Mouse (Mus musculus) intestine, postnatal 0 days (tissue): ENCODE data around the gene Kctd18. TPM values are rescaled to one million over a fixed set of nuclear protein-coding genes. Genes with fewer than 3 reads are reported as not detected.
"Not testable (repeated sequence)": the region's sequence is repeated elsewhere in the genome, so short reads cannot be mapped to it uniquely, and the experiment has no call there.

Experiments
- ATAC-seq: fragments of 200-750 bp; cut with Nextera tagmentation; 2 replicates; pipeline ENCODE4 v1.8.0; 2017; ENCODE audit warnings: mild to moderate bottlenecking, moderate TSS enrichment, moderate library complexity
- H3K27ac ChIP-seq: fragments of 300-500 bp; sonication (generic); 2 replicates; pipeline ENCODE4 v1.5.1; 2014; ENCODE audit warnings: mild to moderate bottlenecking, low read depth, low read length, moderate library complexity
- H3K27me3 ChIP-seq: fragments of 300-500 bp; sonication (generic); replicated peaks from 2 replicates; pipeline ENCODE4 v1.6.1; 2014; ENCODE audit warnings: low read length, mixed read lengths; ENCODE audit not compliant: control insufficient read depth, insufficient read depth
- H3K36me3 ChIP-seq: fragments of 300-500 bp; sonication (generic); 2 replicates; pipeline ENCODE4 v1.6.1; 2014; ENCODE audit warnings: mild to moderate bottlenecking, moderate library complexity; ENCODE audit not compliant: control insufficient read depth, insufficient read depth
- H3K4me1 ChIP-seq: fragments of 300-500 bp; sonication (generic); replicated peaks from 2 replicates; pipeline ENCODE4 v1.6.1; 2014; ENCODE audit warnings: antibody characterized with exemption, low read length, mixed read lengths; ENCODE audit not compliant: control insufficient read depth, insufficient read depth
- H3K4me2 ChIP-seq: fragments of 300-500 bp; sonication (generic); replicated peaks from 2 replicates; pipeline ENCODE4 v1.6.1; 2014; ENCODE audit warnings: low read depth, mild to moderate bottlenecking, moderate library complexity
- H3K4me3 ChIP-seq: fragments of 300-500 bp; sonication (generic); 2 replicates; pipeline ENCODE4 v1.5.1; 2014; ENCODE audit warnings: low read depth, low read length
- H3K9ac ChIP-seq: fragments of 300-500 bp; sonication (generic); 2 replicates; pipeline ENCODE4 v1.6.1; 2014; ENCODE audit warnings: mild to moderate bottlenecking, low read depth, low read length
- H3K9me3 ChIP-seq: fragments of 300-500 bp; sonication (generic); 2 replicates; pipeline ENCODE4 v1.6.1; 2016; ENCODE audit warnings: mixed run types; ENCODE audit not compliant: control insufficient read depth
- CTCF ChIP-seq: sonication (generic); IDR thresholded peaks from 2 replicates; pipeline ENCODE4 v1.5.1; 2016; ENCODE audit warnings: low read depth, mild to moderate bottlenecking, control low read depth, antibody characterized with exemption, moderate library complexity
- WGBS: fragments of 180-500 bp; shearing (Covaris S2); extraction: QIAGEN DNeasy Blood & Tissue Kit; methylation state at CpG from one replicate; pipeline ENCODE4 v1.1.7; 2014; 5-methylcytosine and 5-hydroxymethylcytosine counted together
- polyA plus RNA-seq: library from polyadenylated mRNA; unstranded; fragments of >200 nt; fragmentation: Nextera tagmentation; extraction: Ambion mirVana; gene quantifications from 2 replicates; pipeline ENCODE4 v1.2.1, GENCODE M21; 2015

Gene Kctd18
- polyA plus RNA-seq, 1 experiment from 2014 or later = 6.5 TPM

DNA sequence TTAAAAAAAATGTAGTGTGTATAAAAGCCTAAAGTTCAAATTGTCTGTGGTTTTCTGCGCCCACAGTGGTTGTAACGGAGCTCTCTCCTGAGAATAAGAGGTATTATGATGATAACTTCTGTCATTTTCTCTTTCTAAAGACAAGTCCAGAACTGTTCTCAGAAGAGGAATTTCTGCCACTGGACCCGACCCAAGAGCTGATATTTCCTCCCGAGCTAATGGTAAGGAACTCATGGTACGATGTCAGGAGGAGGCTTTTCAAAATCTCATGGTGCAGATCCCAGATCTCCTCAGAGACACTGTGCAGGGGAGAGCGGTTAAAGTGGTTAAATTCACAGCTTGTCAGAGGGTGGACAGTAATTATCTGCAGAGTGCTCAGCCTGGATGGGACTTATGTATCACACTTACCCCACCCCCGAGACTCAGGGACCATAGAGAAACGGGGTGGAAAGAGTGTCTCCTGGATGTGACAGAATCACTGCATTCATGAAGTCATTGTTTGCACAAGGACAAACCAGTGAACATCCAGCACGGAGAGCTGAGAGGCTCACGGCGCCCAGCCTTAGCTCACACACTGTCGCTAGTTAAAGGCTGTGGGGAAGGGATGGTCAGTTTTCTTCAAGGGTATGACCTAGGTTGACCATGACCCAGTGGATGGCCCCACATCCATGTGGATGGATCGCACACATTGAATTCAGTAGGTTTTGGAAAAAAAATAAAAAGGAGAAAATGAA is 37.5 kb upstream of the Kctd18 start:
- Histone ChIP-seq H3K4me1 (no peaks in the 10 kb centered on the region), H3K27me3 (no peaks in the 10 kb centered on the region), H3K4me2 (no peak overlapping the region), H3K4me3 (no peak overlapping the region), H3K9me3 (no peaks in the 10 kb centered on the region), H3K36me3 (no peaks in the 10 kb centered on the region), H3K9ac (no peak overlapping the region), H3K27ac (no peak overlapping the region)
- ATAC-seq = no peak
- TF ChIP-seq CTCF = no peak
- 69% methylated on average over 13 of the region's 13 CpGs for WGBS

GRCm38 (mm10) chr1:58055598-58055997 is 36.8 kb upstream of the Kctd18 start:
- Histone ChIP-seq H3K4me3 (no peak overlapping the region), H3K36me3 (no peaks in the 10 kb centered on the region), H3K9me3 (no peaks in the 10 kb centered on the region), H3K27me3 (no peaks in the 10 kb centered on the region), H3K4me2 (no peak overlapping the region), H3K27ac (no peak overlapping the region), H3K9ac (no peak overlapping the region), H3K4me1 (no peaks in the 10 kb centered on the region)
- ATAC-seq = no peak
- TF ChIP-seq CTCF = no peak
- WGBS = 89% methylated on average over 11 of the region's 11 CpGs

- no peak for TF ChIP-seq CTCF
- no peak overlapping the region for H3K9ac ChIP-seq
- no peak for ATAC-seq
- no peaks in the 10 kb centered on the region for H3K27me3 ChIP-seq
- H3K9me3 ChIP-seq = no peaks in the 10 kb centered on the region
- H3K27ac ChIP-seq = no peak overlapping the region
- H3K4me1 ChIP-seq = no peaks in the 10 kb centered on the region
- H3K36me3 ChIP-seq = no peaks in the 10 kb centered on the region
- H3K4me3 ChIP-seq = no peak overlapping the region
- 88% methylated on average over 5 of the region's 5 CpGs for WGBS
- no peak overlapping the region for H3K4me2 ChIP-seq
Observed at GRCm38 (mm10) chr1:58049126-58049525, 30.4 kb upstream of the Kctd18 start.

GRCm38 (mm10) chr1:58046721-58047290 is 28.1 kb upstream of the Kctd18 start:
- H3K27ac ChIP-seq = no peak overlapping the region
- no peak overlapping the region for H3K4me2 ChIP-seq
- no peaks in the 10 kb centered on the region for H3K4me1 ChIP-seq
- no peak overlapping the region for H3K9ac ChIP-seq
- H3K4me3 ChIP-seq = no peak overlapping the region
- 70% methylated on average over 3 of the region's 3 CpGs for WGBS
- no peaks in the 10 kb centered on the region for H3K27me3 ChIP-seq
- no peaks in the 10 kb centered on the region for H3K36me3 ChIP-seq
- no peak for ATAC-seq
- TF ChIP-seq CTCF = no peak
- no peaks in the 10 kb centered on the region for H3K9me3 ChIP-seq

GRCm38 (mm10) chr1:58045546-58045945 is 26.8 kb upstream of the Kctd18 start:
- ATAC-seq = no peak
- Histone ChIP-seq H3K9me3 (no peaks in the 10 kb centered on the region), H3K27me3 (no peaks in the 10 kb centered on the region), H3K4me2 (no peak overlapping the region), H3K36me3 (no peaks in the 10 kb centered on the region), H3K4me3 (no peak overlapping the region), H3K9ac (no peak overlapping the region), H3K27ac (no peak overlapping the region), H3K4me1 (no peaks in the 10 kb centered on the region)
- 75% methylated on average over 5 of the region's 5 CpGs for WGBS
- no peak for TF ChIP-seq CTCF

DNA sequence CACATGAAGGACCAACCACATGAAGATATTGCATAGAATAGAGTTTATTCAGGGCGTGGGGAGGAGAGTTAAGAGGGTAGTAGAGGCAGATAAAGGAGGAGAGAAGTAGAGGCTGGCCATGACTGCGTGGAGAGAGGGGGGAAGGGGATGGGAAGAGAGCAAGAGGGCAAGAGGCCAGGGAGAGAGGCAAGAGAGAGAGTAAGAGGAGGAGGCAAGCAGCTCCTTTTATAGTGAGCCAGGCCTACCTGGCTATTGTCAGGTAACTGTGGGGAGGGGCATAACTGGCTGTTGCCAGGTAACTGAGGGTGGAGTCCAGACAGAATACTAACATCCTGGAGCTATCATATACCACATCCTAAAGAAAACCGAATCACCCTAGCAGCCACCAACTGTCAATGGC is 26.3 kb upstream of the Kctd18 start:
- Histone ChIP-seq H3K4me3 (no peak overlapping the region), H3K27me3 (no peaks in the 10 kb centered on the region), H3K9me3 (no peaks in the 10 kb centered on the region), H3K27ac (no peak overlapping the region), H3K9ac (no peak overlapping the region), H3K4me2 (no peak overlapping the region), H3K4me1 (no peaks in the 10 kb centered on the region), H3K36me3 (no peaks in the 10 kb centered on the region)
- ATAC-seq = no peak
- WGBS = 62% methylated on average over 3 of the region's 3 CpGs
- no peak for TF ChIP-seq CTCF

GRCm38 (mm10) chr1:58037306-58037705 is 18.6 kb upstream of the Kctd18 start:
- H3K27ac ChIP-seq, H3K9me3 ChIP-seq, ATAC-seq, H3K4me3 ChIP-seq, H3K4me2 ChIP-seq, H3K9ac ChIP-seq, H3K4me1 ChIP-seq, H3K36me3 ChIP-seq, H3K27me3 ChIP-seq: not testable (repeated sequence)
- 94% methylated on average over 9 of the region's 9 CpGs for WGBS
